26 mouse cellular contexts compared by ENCODE assay signal in the genomic region with DNA sequence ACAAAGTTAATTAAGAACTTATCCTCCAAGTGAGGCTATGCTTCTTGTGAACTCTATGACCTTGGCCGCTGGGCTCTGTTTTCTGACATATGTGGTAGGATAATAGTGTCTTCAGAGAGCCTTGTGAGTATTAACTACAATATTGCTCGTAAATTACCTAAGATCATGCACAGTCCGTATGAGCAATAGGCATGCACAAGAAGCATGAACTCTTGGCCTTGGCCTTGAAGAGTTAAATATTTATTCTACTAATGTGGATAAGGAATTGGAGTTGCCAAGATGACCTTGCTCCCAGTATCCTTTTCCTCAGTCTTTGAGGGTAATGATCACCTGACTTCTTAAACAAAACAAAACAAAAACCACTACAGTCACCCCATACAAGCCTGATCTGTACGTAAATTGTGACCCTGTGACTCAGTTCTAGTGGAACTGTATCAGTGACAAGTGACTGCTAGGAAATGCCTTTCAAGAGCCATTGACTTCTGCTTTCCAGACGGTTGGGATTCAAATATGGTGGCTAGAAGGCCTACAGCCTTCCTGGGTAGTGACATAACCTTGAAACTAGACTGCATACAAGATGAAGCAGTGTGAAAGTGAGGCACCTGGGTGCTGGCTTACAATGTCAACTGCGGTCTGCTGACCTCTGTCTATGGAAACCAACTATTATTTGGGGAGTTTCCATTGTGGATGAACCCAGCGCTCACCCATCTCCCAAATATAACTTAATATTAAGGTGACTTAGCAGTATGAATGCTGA. TPM values are rescaled to one million over a fixed set of nuclear protein-coding genes. Genes with fewer than 3 reads are reported as not detected.
A peak's percentile ranks its signal among the peaks of the same experiment; 100 is the strongest.
DNase-seq lines count a peak whose midpoint lies in the region; ATAC-seq and TF ChIP-seq lines count a peak whose summit lies in the region.
"Had no signal": no experiment of that assay in that cellular context is flagged by ENCODE, and none has a peak within 500 bp of the region (broad histone marks: within the 10 kb centered on the region; RNA-seq: fewer than 3 reads in every experiment).

No protein-coding gene starts in this region.

- no peaks in the 10 kb centered on the region for H3K79me2 ChIP-seq in heart, adult 2 months (replicated peaks; ENCODE audit: control insufficient read depth, insufficient read depth, low read length)

- H3K9me3 ChIP-seq in heart, embryonic 10.5 days: no peaks in the 10 kb centered on the region
- H3K9me3 ChIP-seq in midbrain, embryonic 11.5 days (ENCODE audit: control insufficient read depth, low read length): no peaks in the 10 kb centered on the region
- no peaks in the 10 kb centered on the region for H3K9me3 ChIP-seq in midbrain, embryonic 13.5 days
- no peaks in the 10 kb centered on the region for H3K9me3 ChIP-seq in hindbrain, embryonic 13.5 days
- H3K9me3 ChIP-seq: hindbrain, embryonic 15.5 days; limb, embryonic 10.5 days; limb, embryonic 15.5 days; liver, embryonic 15.5 days; midbrain, embryonic 10.5 days; neural tube, embryonic 12.5 days had no signal

- H3K4me1 ChIP-seq in heart, adult 2 months (ENCODE audit: control insufficient read depth, insufficient read depth, low read length): peaks cover 15% of the 10 kb centered on the region
- H3K4me1 ChIP-seq in heart, embryonic 10.5 days: peaks cover 6% of the 10 kb centered on the region; the same call in 1 of the 2 replicates
- H3K4me1 ChIP-seq in kidney, adult 2 months (ENCODE audit: control insufficient read depth, insufficient read depth, low read length): peaks cover 7% of the 10 kb centered on the region; the same call in 1 of the 2 replicates
- H3K4me1 ChIP-seq in midbrain, embryonic 11.5 days (ENCODE audit: control insufficient read depth, insufficient read depth, low read length): no peaks in the 10 kb centered on the region
- peaks cover 10% of the 10 kb centered on the region for H3K4me1 ChIP-seq in midbrain, embryonic 13.5 days (replicated peaks)
- H3K4me1 ChIP-seq in hindbrain, embryonic 13.5 days (replicated peaks): peaks cover 11% of the 10 kb centered on the region; the same call in 1 of the 2 replicates
- H3K4me1 ChIP-seq: limb, embryonic 10.5 days; limb, embryonic 15.5 days; liver, embryonic 15.5 days; neural tube, embryonic 12.5 days had no signal

- intact Hi-C loops in heart, adult 2 months (cut with DNase I): loop anchor here (10.0 kb wide), 1 partner anchor 556 kb away; no protein-coding TSS in a partner anchor

- 81% methylated on average over 7 of the region's 7 CpGs for WGBS in heart, adult 2 months
- WGBS in heart, embryonic 10.5 days: 83% methylated on average over 7 of the region's 7 CpGs
- 70% methylated on average over 7 of the region's 7 CpGs for WGBS in kidney, adult 2 months
- 91% methylated on average over 7 of the region's 7 CpGs for WGBS in midbrain, embryonic 11.5 days
- WGBS in midbrain, embryonic 13.5 days: 91% methylated on average over 7 of the region's 7 CpGs
- 93% methylated on average over 7 of the region's 7 CpGs for WGBS in hindbrain, embryonic 13.5 days

- peak overlapping the region; percentile 80 for H3K27ac ChIP-seq in heart, adult 2 months
- no peak overlapping the region for H3K27ac ChIP-seq in heart, embryonic 10.5 days
- 0 out of 2 replicates have a peak overlapping the region, but pooled peaks have one; percentile 36 for H3K27ac ChIP-seq in kidney, adult 2 months (ENCODE audit: insufficient read depth, low read depth, low read length)
- H3K27ac ChIP-seq in midbrain, embryonic 11.5 days (ENCODE audit: low read depth, low read length): no peak overlapping the region
- no peak overlapping the region for H3K27ac ChIP-seq in midbrain, embryonic 13.5 days
- H3K27ac ChIP-seq in hindbrain, embryonic 13.5 days: no peak overlapping the region
- H3K27ac ChIP-seq: hindbrain, embryonic 15.5 days; limb, embryonic 10.5 days; limb, embryonic 15.5 days; liver, embryonic 15.5 days; midbrain, embryonic 10.5 days; neural tube, embryonic 12.5 days had no signal

- ATAC-seq in midbrain, embryonic 11.5 days (ENCODE audit: low FRiP score): no peak
- no peak for ATAC-seq in midbrain, embryonic 13.5 days
- ATAC-seq in hindbrain, embryonic 13.5 days (ENCODE audit: low FRiP score): no peak
- ATAC-seq: inflammation-experienced regulatory T-cells, adult 6 months had no signal

- no peak for TF ChIP-seq EP300 in heart, adult 2 months (IDR thresholded peaks at IDR 0.05; ENCODE audit: insufficient read depth, low read depth, low read length)

- TF ChIP-seq POLR2A in heart, adult 2 months (IDR thresholded peaks at IDR 0.05; ENCODE audit: insufficient read depth, low read depth, low read length): no peak
- no peak for TF ChIP-seq POLR2A in kidney, adult 2 months (IDR thresholded peaks at IDR 0.05; ENCODE audit: low read depth, low read length)

- no peak overlapping the region for H3K4me3 ChIP-seq in heart, adult 2 months
- no peak overlapping the region for H3K4me3 ChIP-seq in heart, embryonic 10.5 days
- no peak overlapping the region for H3K4me3 ChIP-seq in kidney, adult 2 months (ENCODE audit: insufficient read depth, low read depth, low read length)
- no peak overlapping the region for H3K4me3 ChIP-seq in midbrain, embryonic 11.5 days (ENCODE audit: low read depth, low read length)
- no peak overlapping the region for H3K4me3 ChIP-seq in midbrain, embryonic 13.5 days (replicated peaks)
- no peak overlapping the region for H3K4me3 ChIP-seq in hindbrain, embryonic 13.5 days
- H3K4me3 ChIP-seq: erythroblast, embryonic 14.5 days; hindbrain, embryonic 15.5 days; limb, embryonic 10.5 days; limb, embryonic 15.5 days; liver, embryonic 15.5 days; midbrain, embryonic 10.5 days; myocyte; neural tube, embryonic 12.5 days had no signal

- no peak overlapping the region for H3K4me2 ChIP-seq in midbrain, embryonic 11.5 days
- H3K4me2 ChIP-seq in midbrain, embryonic 13.5 days (replicated peaks): no peak overlapping the region
- no peak overlapping the region for H3K4me2 ChIP-seq in hindbrain, embryonic 13.5 days
- H3K4me2 ChIP-seq: hindbrain, embryonic 15.5 days; limb, embryonic 15.5 days; liver, embryonic 15.5 days; lung, embryonic 14.5 days; neural tube, embryonic 12.5 days had no signal

- H3K9ac ChIP-seq in heart, adult 2 months (ENCODE audit: low read depth, low read length): no peak overlapping the region
- no peak overlapping the region for H3K9ac ChIP-seq in midbrain, embryonic 11.5 days (ENCODE audit: low read length)
- no peak overlapping the region for H3K9ac ChIP-seq in midbrain, embryonic 13.5 days (replicated peaks)
- no peak overlapping the region for H3K9ac ChIP-seq in hindbrain, embryonic 13.5 days
- H3K9ac ChIP-seq: hindbrain, embryonic 15.5 days; limb, embryonic 15.5 days; liver, embryonic 15.5 days; lung, embryonic 14.5 days; neural tube, embryonic 12.5 days had no signal

- no peak for DNase-seq in heart, adult 2 months
- no peak for DNase-seq in heart, embryonic 10.5 days (ENCODE audit: low spot score)
- peak; percentile 60 for DNase-seq in kidney, adult 2 months
- no peak for DNase-seq in kidney, postnatal 25 days
- DNase-seq in midbrain, embryonic 11.5 days (ENCODE audit: low spot score, missing footprints): peak; percentile 31
- DNase-seq: cerebellum, adult 11-12 months; cerebellum, adult 9-11 months; gastrocnemius, postnatal 10 days; kidney, postnatal 4 days; lung, embryonic 14.5 days; lung, postnatal 14 days; right cerebral cortex, adult 18-20 months; spleen, adult 18-20 months; thymus, adult 2 months; thymus, postnatal 36 days had no signal

- H3K36me3 ChIP-seq in heart, adult 2 months (ENCODE audit: control insufficient read depth, insufficient read depth, low read length): peaks cover 5% of the 10 kb centered on the region
- no peaks in the 10 kb centered on the region for H3K36me3 ChIP-seq in heart, embryonic 10.5 days
- no peaks in the 10 kb centered on the region for H3K36me3 ChIP-seq in kidney, adult 2 months (ENCODE audit: control insufficient read depth, insufficient read depth, low read length)
- H3K36me3 ChIP-seq in midbrain, embryonic 11.5 days (ENCODE audit: control insufficient read depth, insufficient read depth, low read length): no peaks in the 10 kb centered on the region
- H3K36me3 ChIP-seq in midbrain, embryonic 13.5 days: no peaks in the 10 kb centered on the region
- H3K36me3 ChIP-seq in hindbrain, embryonic 13.5 days: no peaks in the 10 kb centered on the region
- H3K36me3 ChIP-seq: hindbrain, embryonic 15.5 days; limb, embryonic 10.5 days; limb, embryonic 15.5 days; liver, embryonic 15.5 days; midbrain, embryonic 10.5 days; neural tube, embryonic 12.5 days had no signal

- H3K27me3 ChIP-seq in heart, adult 2 months (ENCODE audit: control insufficient read depth, insufficient read depth, low read length): no peaks in the 10 kb centered on the region
- H3K27me3 ChIP-seq in heart, embryonic 10.5 days (ENCODE audit: insufficient read depth, poor library complexity, severe bottlenecking): no peaks in the 10 kb centered on the region
- no peaks in the 10 kb centered on the region for H3K27me3 ChIP-seq in kidney, adult 2 months (replicated peaks; ENCODE audit: control insufficient read depth, insufficient read depth, low read length)
- no peaks in the 10 kb centered on the region for H3K27me3 ChIP-seq in midbrain, embryonic 11.5 days (ENCODE audit: control insufficient read depth, insufficient read depth, low read length)
- H3K27me3 ChIP-seq in midbrain, embryonic 13.5 days: no peaks in the 10 kb centered on the region
- no peaks in the 10 kb centered on the region for H3K27me3 ChIP-seq in hindbrain, embryonic 13.5 days
- H3K27me3 ChIP-seq: hindbrain, embryonic 15.5 days; limb, embryonic 15.5 days; liver, embryonic 15.5 days; neural tube, embryonic 12.5 days had no signal

- TF ChIP-seq CTCF in heart, adult 2 months (IDR thresholded peaks at IDR 0.05): no peak
- no peak for TF ChIP-seq CTCF in kidney, adult 2 months (conservative IDR thresholded peaks at IDR 0.05; ENCODE audit: insufficient read depth, insufficient read length, low read depth, low read length)

RNA-seq across cellular contexts. Expression of a gene that starts 40.4 kb away (rescaled TPM):
- 10 to 100 TPM; 48.7 to 48.9 TPM for total RNA-seq in heart, adult 2 months (2021)
- polyA plus RNA-seq in heart, adult 2 months (2012; rRNA removed): 5.8 and 15.8 TPM in 2 replicates
- 11.4 and 12.3 TPM in 2 replicates for polyA plus RNA-seq in heart, embryonic 10.5 days (2016; fragmentation: Nextera tagmentation; extraction: Ambion mirVana)
- 0.53 and 0.55 TPM in 2 replicates for polyA plus RNA-seq in kidney, adult 2 months (2012; rRNA removed)
- 22.7 and 26.8 TPM in 2 replicates for polyA plus RNA-seq in midbrain, embryonic 11.5 days (2014; fragmentation: Nextera tagmentation; extraction: Ambion mirVana)
- 41.9 and 43.4 TPM in 2 replicates for polyA plus RNA-seq in midbrain, embryonic 13.5 days (2015; fragmentation: Nextera tagmentation; extraction: Ambion mirVana)
- 38.1 and 42.0 TPM in 2 replicates for polyA plus RNA-seq in hindbrain, embryonic 13.5 days (2015; fragmentation: Nextera tagmentation; extraction: Ambion mirVana)
- polyA plus RNA-seq: erythroblast, embryonic 14.5 days had no signal

Comparison
In these comparisons a context has a peak if more than half of its experiments do, and no peak if none do; other contexts are left out.
1. DNase-seq: peak in kidney, adult 2 months (single experiment) and midbrain, embryonic 11.5 days (single experiment); none in heart, adult 2 months (0 of 2), heart, embryonic 10.5 days (single experiment) and kidney, postnatal 25 days (0 of 2).
2. H3K27ac ChIP-seq: peak in heart, adult 2 months (single experiment) and kidney, adult 2 months (single experiment); none in heart, embryonic 10.5 days (single experiment), midbrain, embryonic 11.5 days (single experiment), midbrain, embryonic 13.5 days (single experiment) and hindbrain, embryonic 13.5 days (single experiment).